Mouse (Mus musculus) large intestine, adult 2 months (tissue): ENCODE measurements around the gene Gmpr. TPM values are rescaled to one million over a fixed set of nuclear protein-coding genes. Genes with fewer than 3 reads are reported as not detected.
"Not testable (repeated sequence)": the region's sequence is repeated elsewhere in the genome, so short reads cannot be mapped to it uniquely, and the experiment has no call there.

Source experiments
- DNase-seq: peaks from one replicate; pipeline ENCODE4 v3.0.0-alpha.2; 2012; ENCODE audit warnings: low read depth, low spot score
- WGBS: fragments of 180-500 bp; shearing (Covaris S2); methylation state at CpG from one replicate; pipeline ENCODE4 v1.1.7; 2018; 5-methylcytosine and 5-hydroxymethylcytosine counted together
- polyA plus RNA-seq: library from polyadenylated mRNA; depleted of rRNA; stranded (reverse); fragments of >200 nt; gene quantifications from 2 replicates; pipeline ENCODE4 v1.2.3, GENCODE M21; 2012; rRNA removed

Gene Gmpr
- 8.2 and 11.2 TPM in 2 replicates for polyA plus RNA-seq

DNA sequence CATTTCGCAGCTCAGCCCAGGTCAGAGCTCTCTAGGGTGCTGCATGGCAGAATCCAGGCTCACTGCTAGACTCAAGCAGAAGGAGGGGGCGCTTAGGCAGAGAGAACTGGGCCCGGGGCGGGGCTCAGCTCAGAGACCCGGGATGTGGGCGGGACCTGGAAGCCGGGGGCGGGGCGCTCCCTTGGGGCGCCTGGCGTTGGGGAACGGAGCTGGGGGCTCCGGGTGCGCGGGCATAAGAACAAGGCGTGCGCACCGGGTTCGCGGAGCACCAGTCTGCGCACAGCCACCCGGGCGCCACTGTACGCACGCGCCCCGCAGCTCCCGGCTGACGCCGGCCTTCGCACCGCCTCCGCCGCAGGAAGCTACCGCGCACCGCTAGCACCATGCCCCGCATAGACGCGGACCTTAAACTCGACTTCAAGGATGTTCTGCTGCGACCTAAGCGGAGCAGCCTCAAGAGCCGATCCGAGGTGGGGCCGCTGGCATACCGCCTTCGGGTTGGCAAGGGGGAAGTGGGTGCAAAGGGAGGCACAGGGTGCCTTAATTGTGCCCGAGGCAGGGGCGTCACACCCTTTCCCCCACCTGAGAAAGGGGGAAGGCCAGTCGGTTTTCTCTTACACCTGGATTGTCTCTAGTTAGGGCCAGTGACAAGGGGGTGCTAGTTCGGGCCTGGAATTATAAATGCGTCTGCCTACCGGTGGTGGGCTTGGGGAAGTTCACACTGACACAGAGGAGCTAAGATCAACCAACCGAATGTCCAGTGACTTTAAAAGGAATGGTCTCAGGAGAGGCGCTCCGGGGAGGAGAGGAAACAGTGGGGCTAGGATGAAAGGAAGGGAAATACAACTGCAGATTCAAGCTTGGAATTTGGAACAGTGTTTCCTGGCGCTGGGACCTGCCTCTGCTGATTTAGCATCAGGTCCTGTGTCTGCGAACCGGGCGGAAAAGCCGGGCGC lies at the start of gene Gmpr:
Gene Gmpr (plus strand): TSS at position 171 of the 956 bp plus-strand sequence.
- no peak for DNase-seq
- 1% methylated on average over 63 of the region's 63 CpGs for WGBS

- 77% methylated on average over 7 of the region's 7 CpGs for WGBS
- DNase-seq: no peak
Measured at GRCm38 (mm10) chr13:45457459-45457858, 49.8 kb upstream of the Gmpr start.

DNA sequence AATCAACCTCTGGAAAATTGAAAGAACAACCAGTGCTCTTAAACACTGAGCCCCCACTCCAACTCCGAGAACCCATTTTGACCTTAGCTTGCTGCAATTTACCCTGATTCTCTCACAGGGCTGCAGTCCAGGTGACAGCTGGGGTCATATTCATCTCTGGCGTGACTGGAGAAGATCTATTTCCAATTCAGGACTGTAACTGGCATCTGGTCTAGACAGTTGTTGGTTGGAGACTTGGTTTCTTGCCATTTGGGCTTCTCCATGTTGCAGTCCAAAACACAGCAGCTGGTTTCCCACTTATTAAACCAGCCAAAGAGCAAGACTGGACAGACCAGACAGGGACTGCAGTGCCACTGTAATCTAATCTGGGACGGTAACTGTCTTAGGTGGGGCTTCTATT lies 47.1 kb upstream of the Gmpr start:
- DNase-seq: no peak
- 84% methylated on average over 3 of the region's 3 CpGs for WGBS

- no peak for DNase-seq
- 70% methylated on average over 14 of the region's 14 CpGs for WGBS
Measured at GRCm38 (mm10) chr13:45461370-45461958, 45.8 kb upstream of the Gmpr start.

DNA sequence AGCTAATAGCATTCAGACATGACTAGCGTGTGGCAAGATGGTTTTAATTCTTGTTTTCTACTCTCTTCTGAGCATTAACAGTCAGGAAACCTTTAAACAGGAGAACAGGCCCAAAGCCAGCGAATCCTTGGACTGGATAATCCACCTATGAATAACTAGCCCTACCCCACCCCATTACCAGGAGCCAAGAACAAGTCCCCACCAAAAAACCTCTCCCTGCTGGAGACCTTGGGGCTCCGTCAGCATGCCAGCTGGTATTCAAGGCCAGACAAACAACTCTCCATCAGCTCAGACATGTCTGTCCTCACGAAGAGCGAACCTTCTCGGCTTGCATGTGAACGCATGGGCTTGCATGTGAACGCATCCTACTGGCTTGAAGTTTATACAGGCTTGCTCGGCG lies 41.6 kb upstream of the Gmpr start:
- DNase-seq: no peak
- 84% methylated on average over 10 of the region's 10 CpGs for WGBS

DNA sequence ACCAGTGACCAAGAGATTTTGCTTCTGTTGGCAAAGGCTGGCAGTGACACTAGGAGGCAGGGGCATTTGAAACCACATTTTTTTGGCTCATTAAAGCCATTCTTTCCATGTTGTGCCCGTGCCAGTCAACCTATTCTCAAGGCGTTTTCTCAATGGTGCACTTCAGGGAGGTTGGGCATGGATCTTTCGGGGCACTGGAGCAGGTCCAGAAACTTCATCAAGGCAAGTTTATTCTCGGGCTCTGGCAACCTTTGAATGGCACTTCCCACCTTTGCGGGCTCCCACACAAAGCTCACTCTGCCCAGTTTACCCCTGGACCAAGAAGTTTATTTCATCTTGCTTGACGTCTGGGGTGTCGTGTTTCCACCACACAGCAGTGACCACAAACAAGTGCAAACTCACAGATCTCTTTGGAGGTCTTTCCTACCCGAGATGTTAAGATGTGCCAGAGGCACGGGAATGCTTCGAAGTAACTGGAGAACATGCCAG lies 41.2 kb upstream of the Gmpr start:
- 72% methylated on average over 10 of the region's 10 CpGs for WGBS
- DNase-seq: no peak

- 81% methylated on average over 5 of the region's 5 CpGs for WGBS
- no peak for DNase-seq
Measured at GRCm38 (mm10) chr13:45468751-45469150, 38.5 kb upstream of the Gmpr start.

GRCm38 (mm10) chr13:45469481-45470301 lies 37.6 kb upstream of the Gmpr start:
- 16% methylated on average over 19 of the region's 19 CpGs for WGBS

GRCm38 (mm10) chr13:45473311-45473710 lies 33.9 kb upstream of the Gmpr start:
- 86% methylated on average over 10 of the region's 10 CpGs for WGBS
- DNase-seq: no peak

More at GRCm38 (mm10) chr13:45469481-45470301, 37.6 kb upstream of the Gmpr start:
- DNase-seq: no peak

DNA sequence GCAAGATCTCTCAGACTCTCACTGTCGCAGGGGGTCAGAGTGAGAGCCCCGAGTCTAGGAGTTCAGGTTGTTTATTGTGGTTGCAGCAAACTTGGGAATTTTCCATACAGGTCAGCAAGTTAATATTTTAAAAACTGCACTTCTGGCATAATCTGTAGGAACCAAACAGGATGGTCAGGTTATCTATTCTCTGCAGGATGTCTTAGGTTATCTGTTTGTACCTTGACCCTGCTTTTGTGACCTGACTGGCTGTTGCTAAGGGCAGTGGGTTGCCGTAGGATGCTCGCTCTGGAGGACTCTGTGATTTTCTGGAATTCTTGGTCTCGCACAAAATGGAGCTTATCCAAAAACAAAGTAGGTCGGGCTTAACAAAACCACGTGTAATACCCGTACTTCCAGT lies 31.9 kb upstream of the Gmpr start:
- 77% methylated on average over 8 of the region's 8 CpGs for WGBS
- DNase-seq: no peak

- 23% methylated on average over 3 of the region's 3 CpGs for WGBS
- no peak for DNase-seq
Measured at GRCm38 (mm10) chr13:45477183-45477582, 30.1 kb upstream of the Gmpr start.

- no peak for DNase-seq
- WGBS: 76% methylated on average over 6 of the region's 6 CpGs
Measured at GRCm38 (mm10) chr13:45479951-45480350, 27.3 kb upstream of the Gmpr start.

- 89% methylated on average over 2 of the region's 2 CpGs for WGBS
Measured at GRCm38 (mm10) chr13:45483215-45483614, 24.0 kb upstream of the Gmpr start.

GRCm38 (mm10) chr13:45483949-45484348 lies 23.3 kb upstream of the Gmpr start:
- 96% methylated on average over 16 of the region's 16 CpGs for WGBS

More at GRCm38 (mm10) chr13:45483215-45483614, 24.0 kb upstream of the Gmpr start:
- no peak for DNase-seq

GRCm38 (mm10) chr13:45485602-45486001 lies 21.6 kb upstream of the Gmpr start:
- no peak for DNase-seq
- 76% methylated on average over 4 of the region's 4 CpGs for WGBS

More at GRCm38 (mm10) chr13:45483949-45484348, 23.3 kb upstream of the Gmpr start:
- not testable (repeated sequence) for DNase-seq

DNA sequence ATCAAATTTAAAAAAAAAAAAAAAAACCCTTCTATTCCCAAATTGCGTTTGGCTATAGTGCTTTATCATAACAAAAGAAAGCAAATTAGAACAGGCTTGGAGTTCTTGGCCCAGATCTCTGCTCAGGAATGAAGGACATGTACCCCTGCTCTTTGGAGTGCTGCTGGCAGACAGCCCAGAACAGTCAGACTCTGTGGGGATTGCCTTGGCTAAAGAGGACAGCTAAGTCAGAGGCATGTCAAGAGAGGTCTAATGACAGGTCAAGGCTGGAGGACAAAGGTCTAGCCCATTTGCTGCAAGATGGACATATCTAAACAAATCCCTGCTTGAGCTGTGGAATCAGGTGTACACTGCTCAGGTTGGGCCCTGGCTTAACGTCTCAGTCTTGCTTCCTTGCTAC lies 20.6 kb upstream of the Gmpr start:
- DNase-seq: no peak
- 56% methylated on average over 2 of the region's 2 CpGs for WGBS

DNA sequence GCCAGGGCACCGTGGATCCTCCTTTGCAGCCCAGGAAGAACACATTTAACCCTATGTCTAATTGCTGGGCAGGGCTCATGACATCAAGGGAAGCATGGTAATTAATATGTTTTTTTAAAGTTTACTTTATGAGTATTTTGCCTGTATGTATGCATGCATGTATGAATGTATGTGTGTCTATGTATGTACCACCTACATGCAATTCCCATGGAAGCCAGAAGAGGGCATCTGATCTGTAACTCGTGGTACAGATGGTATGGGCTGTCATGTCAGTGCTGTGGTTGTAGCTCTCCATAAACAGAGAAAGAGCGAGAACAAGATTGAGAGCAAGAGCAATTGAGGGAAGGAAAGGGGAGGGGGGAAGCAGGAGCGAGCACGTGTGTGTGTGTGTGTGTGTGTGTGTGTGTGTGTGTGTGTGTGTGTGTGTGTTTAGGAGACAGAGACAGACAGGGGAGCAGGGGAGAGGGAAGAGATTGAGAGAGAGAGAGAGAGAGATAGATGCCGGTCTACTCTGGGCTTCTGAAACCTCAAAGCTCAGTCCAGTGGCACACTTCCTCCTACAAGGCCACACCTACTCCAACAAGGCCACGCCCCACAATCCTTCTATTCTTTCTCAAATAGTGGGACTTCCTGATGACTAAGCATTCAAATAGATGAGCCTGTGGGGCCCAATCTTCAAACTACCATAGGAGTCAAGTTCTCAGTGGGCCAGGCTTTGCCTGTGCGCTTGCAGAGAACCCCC lies 15.1 kb upstream of the Gmpr start:
- WGBS: 79% methylated on average over 8 of the region's 8 CpGs
- DNase-seq: no peak

DNA sequence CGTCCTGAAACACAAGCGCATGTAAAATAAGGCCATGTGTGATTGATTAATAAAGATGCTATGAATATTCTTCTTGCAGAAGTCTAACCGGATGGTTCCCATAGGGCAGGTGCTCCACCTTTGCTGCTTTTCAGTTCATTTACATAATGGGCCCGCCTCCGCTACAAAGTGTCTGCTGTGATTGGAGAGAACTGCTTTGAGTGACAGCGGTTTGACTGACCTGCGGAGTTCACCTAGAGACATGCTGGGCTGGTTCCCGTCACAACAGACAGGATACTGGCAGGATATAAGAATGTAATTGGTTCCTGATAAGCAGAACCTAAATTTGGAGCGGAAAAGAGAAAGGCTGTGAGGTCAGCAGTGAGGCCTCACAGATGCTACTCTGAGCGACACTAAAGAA lies 13.4 kb upstream of the Gmpr start:
- WGBS: 66% methylated on average over 10 of the region's 10 CpGs
- DNase-seq: no peak

- DNase-seq: no peak
- WGBS: 77% methylated on average over 3 of the region's 3 CpGs
Measured at GRCm38 (mm10) chr13:45498623-45499022, 8.6 kb upstream of the Gmpr start.
